Mouse (Mus musculus): ENCODE data around the gene Drd5. TPM values are rescaled to one million over a fixed set of nuclear protein-coding genes. Genes with fewer than 3 reads are reported as not detected.
A peak's percentile ranks its signal among the peaks of the same experiment; 100 is the strongest.

Drd5 gene
- polyA plus RNA-seq, 1 experiment from 2014 or later, result not detected

DNA sequence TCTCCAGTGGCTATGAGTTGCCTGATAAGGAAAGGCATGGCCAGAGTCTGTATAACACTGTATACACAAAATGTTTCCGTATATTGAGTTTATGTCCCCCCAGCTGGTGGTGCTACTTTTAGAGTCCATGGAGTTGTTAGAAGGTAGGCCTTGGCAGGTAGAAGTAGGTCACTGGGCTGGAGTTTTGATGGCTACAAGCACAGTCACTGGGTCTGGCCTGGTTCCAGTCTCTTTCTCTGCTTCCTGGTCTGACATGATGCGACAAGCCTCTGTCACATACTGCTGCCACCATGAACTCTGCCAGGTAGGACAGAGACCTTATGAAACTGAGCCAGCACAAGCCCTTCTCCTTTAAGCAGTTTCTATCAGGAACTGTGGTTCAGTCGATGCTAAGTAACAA is 30.7 kb upstream of the Drd5 start:
- no peak overlapping the region for H3K27ac ChIP-seq (ENCODE audit: low read length)
- no peaks in the 10 kb centered on the region for H3K36me3 ChIP-seq (ENCODE audit: control insufficient read depth, insufficient read depth, low read length)
- H3K9me3 ChIP-seq (ENCODE audit: control insufficient read depth, low read length), result no peaks in the 10 kb centered on the region
- no peak for ATAC-seq
- H3K9ac ChIP-seq (ENCODE audit: low read depth, low read length), result no peak overlapping the region
- no peak overlapping the region for H3K4me3 ChIP-seq (ENCODE audit: low read length)
- H3K4me2 ChIP-seq (ENCODE audit: low read depth, low read length), result no peak overlapping the region
- WGBS, result 83% methylated on average over 3 of the region's 3 CpGs
- H3K4me1 ChIP-seq (ENCODE audit: control insufficient read depth, insufficient read depth, low read length), result no peaks in the 10 kb centered on the region
- H3K27me3 ChIP-seq (replicated peaks; ENCODE audit: control insufficient read depth, insufficient read depth, low read length), result no peaks in the 10 kb centered on the region

DNA sequence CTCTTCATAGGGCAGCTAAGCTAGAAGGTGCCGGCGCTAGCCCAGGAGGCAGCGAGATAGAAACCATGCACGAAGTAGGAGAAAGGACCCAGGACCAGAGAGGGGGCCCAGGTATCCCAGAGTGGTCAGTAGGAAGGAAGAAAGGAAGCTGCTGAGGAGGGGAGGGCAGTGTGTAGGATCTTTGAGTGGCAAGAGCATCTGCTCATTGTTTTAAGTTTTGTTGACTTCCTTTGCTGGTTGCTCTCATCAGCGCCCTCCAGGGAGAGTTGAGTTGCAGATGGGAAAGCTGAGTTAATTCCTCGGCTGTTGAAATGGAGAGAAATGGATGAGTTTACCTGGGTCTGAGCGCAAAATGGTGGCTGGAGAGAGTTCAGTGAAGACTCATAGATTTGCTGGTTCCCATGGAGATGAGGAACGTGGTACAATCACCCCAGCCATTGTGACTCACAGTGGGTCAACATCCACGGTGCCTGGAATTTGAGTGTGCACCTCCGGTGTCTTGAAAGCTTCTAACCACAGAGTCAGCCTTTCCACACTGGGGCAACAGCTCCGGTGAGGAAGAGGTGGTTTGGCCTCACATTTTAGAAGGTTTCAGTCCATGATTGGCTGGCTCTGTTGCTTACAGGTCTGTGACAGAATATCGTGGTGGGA is 17.3 kb upstream of the Drd5 start:
- H3K27me3 ChIP-seq (replicated peaks; ENCODE audit: control insufficient read depth, insufficient read depth, low read length), result no peaks in the 10 kb centered on the region
- no peak overlapping the region for H3K9ac ChIP-seq (ENCODE audit: low read depth, low read length)
- H3K27ac ChIP-seq (ENCODE audit: low read length), result no peak overlapping the region
- no peaks in the 10 kb centered on the region for H3K9me3 ChIP-seq (ENCODE audit: control insufficient read depth, low read length)
- H3K36me3 ChIP-seq (ENCODE audit: control insufficient read depth, insufficient read depth, low read length), result no peaks in the 10 kb centered on the region
- ATAC-seq, result no peak
- no peaks in the 10 kb centered on the region for H3K4me1 ChIP-seq (ENCODE audit: control insufficient read depth, insufficient read depth, low read length)
- WGBS, result 87% methylated on average over 12 of the region's 12 CpGs
- H3K4me3 ChIP-seq (ENCODE audit: low read length), result no peak overlapping the region
- H3K4me2 ChIP-seq (ENCODE audit: low read depth, low read length), result no peak overlapping the region

DNA sequence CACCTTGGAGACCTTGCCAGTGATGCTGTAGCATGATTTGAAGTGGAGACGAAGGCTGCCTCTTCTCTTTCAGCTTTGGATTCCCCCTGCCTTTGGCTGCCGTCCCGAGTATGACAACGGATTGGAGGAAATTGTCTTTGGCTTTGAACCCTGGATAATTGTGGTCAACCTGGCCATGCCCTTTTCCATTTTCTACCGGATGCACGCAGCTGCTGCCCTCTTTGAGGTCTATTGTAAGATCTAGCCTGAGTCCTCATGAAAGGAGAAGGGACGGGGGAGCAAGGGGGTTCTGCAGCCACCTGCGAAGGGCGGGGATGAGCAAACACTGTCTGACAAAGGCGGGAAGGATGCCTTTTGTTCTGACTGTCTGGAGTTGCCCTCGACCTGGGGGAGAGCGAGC is 16.5 kb upstream of the Drd5 start:
- WGBS, result 38% methylated on average over 12 of the region's 12 CpGs
- Histone ChIP-seq H3K9ac (ENCODE audit: low read depth, low read length) (no peak overlapping the region), H3K27ac (ENCODE audit: low read length) (no peak overlapping the region), H3K4me1 (ENCODE audit: control insufficient read depth, insufficient read depth, low read length) (no peaks in the 10 kb centered on the region), H3K4me3 (ENCODE audit: low read length) (no peak overlapping the region), H3K9me3 (ENCODE audit: control insufficient read depth, low read length) (no peaks in the 10 kb centered on the region), H3K4me2 (ENCODE audit: low read depth, low read length) (no peak overlapping the region), H3K36me3 (ENCODE audit: control insufficient read depth, insufficient read depth, low read length) (no peaks in the 10 kb centered on the region), H3K27me3 (replicated peaks; ENCODE audit: control insufficient read depth, insufficient read depth, low read length) (no peaks in the 10 kb centered on the region)
- ATAC-seq, result no peak

DNA sequence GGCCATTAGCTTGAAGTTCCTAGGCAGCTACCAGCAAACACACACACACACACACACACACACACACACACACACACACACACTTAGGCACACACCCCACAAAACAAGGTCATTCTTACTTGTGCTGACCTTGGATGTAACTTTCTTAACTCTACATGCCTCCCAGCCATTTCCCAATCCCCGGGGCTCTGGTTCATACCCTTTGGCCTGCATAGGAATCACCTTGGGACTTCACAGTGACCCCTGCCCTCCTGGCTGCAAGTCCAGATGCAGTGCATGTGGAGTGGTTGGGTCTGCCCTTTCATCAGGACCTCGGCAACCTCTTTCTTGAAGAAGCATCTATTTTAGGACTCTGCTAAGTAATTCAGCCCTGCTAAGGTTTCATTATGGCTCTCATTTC is 13.9 kb upstream of the Drd5 start:
- no peak overlapping the region for H3K4me2 ChIP-seq (ENCODE audit: low read depth, low read length)
- no peak overlapping the region for H3K4me3 ChIP-seq (ENCODE audit: low read length)
- H3K36me3 ChIP-seq (ENCODE audit: control insufficient read depth, insufficient read depth, low read length), result no peaks in the 10 kb centered on the region
- H3K9ac ChIP-seq (ENCODE audit: low read depth, low read length), result no peak overlapping the region
- H3K9me3 ChIP-seq (ENCODE audit: control insufficient read depth, low read length), result no peaks in the 10 kb centered on the region
- no peak overlapping the region for H3K27ac ChIP-seq (ENCODE audit: low read length)
- H3K4me1 ChIP-seq (ENCODE audit: control insufficient read depth, insufficient read depth, low read length), result no peaks in the 10 kb centered on the region
- 72% methylated on average over 2 of the region's 2 CpGs for WGBS
- no peak for ATAC-seq
- no peaks in the 10 kb centered on the region for H3K27me3 ChIP-seq (replicated peaks; ENCODE audit: control insufficient read depth, insufficient read depth, low read length)

DNA sequence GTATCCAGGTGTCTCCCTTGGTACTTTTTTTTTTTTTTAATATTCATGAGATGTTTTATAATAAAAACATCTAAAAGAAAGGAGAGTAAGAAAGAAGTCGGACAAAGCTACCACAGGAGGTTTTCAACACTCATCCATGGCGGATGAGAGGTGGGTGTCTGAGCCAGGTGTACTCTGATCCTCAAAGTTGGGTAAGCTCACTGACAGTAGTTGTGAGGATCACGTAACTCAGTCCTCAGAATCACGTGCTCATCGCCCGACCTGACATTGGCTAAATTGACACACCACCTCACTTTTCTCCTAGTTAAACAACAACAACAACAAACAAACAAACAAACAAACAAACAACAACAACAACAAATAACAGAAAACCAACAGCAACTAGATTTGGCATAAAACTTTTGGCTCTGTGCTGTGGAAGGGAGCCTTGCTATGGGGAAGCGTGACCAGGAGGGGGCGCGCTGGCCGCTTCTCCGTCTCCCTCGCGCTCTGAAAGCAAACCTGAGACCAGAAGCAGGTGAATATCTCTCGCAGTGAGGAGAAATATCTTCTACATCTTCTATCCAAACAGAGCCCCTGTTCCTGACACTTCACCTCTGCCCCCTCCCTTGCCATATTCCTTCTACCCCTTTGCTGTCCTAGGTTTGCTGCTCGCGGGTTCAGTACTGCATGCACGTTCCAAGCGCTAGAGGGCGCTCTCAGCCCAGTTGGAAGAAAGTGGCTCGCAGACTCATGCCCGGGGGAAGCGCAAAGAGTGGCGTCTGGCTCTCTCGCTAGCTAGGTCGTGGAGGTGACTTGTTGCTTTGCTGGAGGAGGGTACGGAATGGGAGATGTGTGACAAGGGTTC is 11.7 kb upstream of the Drd5 start:
- peak overlapping the region; percentile 61 for H3K4me2 ChIP-seq (ENCODE audit: low read depth, low read length)
- H3K9ac ChIP-seq (ENCODE audit: low read depth, low read length), result no peak overlapping the region
- H3K27ac ChIP-seq (ENCODE audit: low read length), result no peak overlapping the region
- no peaks in the 10 kb centered on the region for H3K36me3 ChIP-seq (ENCODE audit: control insufficient read depth, insufficient read depth, low read length)
- peak; percentile 92 for ATAC-seq
- H3K27me3 ChIP-seq (replicated peaks; ENCODE audit: control insufficient read depth, insufficient read depth, low read length), result no peaks in the 10 kb centered on the region
- no peaks in the 10 kb centered on the region for H3K4me1 ChIP-seq (ENCODE audit: control insufficient read depth, insufficient read depth, low read length)
- WGBS, result 10% methylated on average over 26 of the region's 26 CpGs
- H3K4me3 ChIP-seq (ENCODE audit: low read length), result peak overlapping the region; percentile 41
- no peaks in the 10 kb centered on the region for H3K9me3 ChIP-seq (ENCODE audit: control insufficient read depth, low read length)

DNA sequence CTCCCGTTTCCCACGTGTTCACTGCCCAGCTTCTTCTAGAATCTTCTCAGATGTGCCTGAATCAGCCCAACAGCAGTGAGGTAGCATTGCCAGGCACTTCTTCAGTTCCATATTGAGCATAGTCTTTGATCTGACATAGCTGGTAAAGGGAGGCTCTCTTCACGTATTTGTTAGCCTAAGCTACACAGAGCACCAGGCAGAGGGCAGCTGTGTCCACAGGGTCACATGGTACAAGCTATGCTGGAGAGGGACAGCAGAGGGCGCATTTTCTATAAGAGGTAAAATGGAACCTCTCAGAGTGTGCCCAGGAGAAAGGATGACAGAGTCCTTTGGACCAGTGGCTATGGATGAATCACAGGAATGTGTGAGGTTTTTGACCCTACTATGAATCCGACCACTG is 10.3 kb upstream of the Drd5 start:
- 54% methylated on average over 5 of the region's 5 CpGs for WGBS

DNA sequence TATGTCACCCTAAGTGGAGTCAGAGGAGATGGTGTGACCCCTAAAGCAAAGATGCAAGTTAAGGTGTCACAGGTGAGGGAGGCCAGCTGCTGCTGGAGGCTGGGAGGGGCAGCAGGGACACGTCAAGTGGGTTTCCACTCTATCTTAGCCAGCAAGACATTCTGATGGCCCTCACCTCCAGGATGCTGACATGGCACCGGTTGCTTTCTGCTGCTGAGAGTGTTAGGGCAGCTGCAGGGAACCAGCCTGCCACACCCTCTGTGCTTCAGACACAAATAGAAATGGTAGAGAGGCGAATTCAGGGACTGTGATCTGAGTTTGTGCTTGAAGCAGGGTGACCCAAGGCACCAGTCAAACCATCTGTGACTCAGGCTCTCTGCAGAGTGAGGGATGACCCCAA is 9.4 kb upstream of the Drd5 start:
- no peak for ATAC-seq
- no peak overlapping the region for H3K4me2 ChIP-seq (ENCODE audit: low read depth, low read length)
- no peak overlapping the region for H3K4me3 ChIP-seq (ENCODE audit: low read length)
- H3K4me1 ChIP-seq (ENCODE audit: control insufficient read depth, insufficient read depth, low read length), result no peaks in the 10 kb centered on the region
- 63% methylated on average over 3 of the region's 3 CpGs for WGBS
- no peak overlapping the region for H3K27ac ChIP-seq (ENCODE audit: low read length)
- no peaks in the 10 kb centered on the region for H3K27me3 ChIP-seq (replicated peaks; ENCODE audit: control insufficient read depth, insufficient read depth, low read length)
- H3K9me3 ChIP-seq (ENCODE audit: control insufficient read depth, low read length), result no peaks in the 10 kb centered on the region
- H3K9ac ChIP-seq (ENCODE audit: low read depth, low read length), result no peak overlapping the region
- H3K36me3 ChIP-seq (ENCODE audit: control insufficient read depth, insufficient read depth, low read length), result no peaks in the 10 kb centered on the region

More for the DNA sequence above, 10.3 kb upstream of the Drd5 start:
- no peak overlapping the region for H3K27ac ChIP-seq (ENCODE audit: low read length)
- H3K9me3 ChIP-seq (ENCODE audit: control insufficient read depth, low read length), result no peaks in the 10 kb centered on the region
- no peaks in the 10 kb centered on the region for H3K4me1 ChIP-seq (ENCODE audit: control insufficient read depth, insufficient read depth, low read length)
- peak; percentile 61 for ATAC-seq
- no peak overlapping the region for H3K9ac ChIP-seq (ENCODE audit: low read depth, low read length)
- H3K27me3 ChIP-seq (replicated peaks; ENCODE audit: control insufficient read depth, insufficient read depth, low read length), result no peaks in the 10 kb centered on the region
- H3K4me3 ChIP-seq (ENCODE audit: low read length), result no peak overlapping the region
- H3K36me3 ChIP-seq (ENCODE audit: control insufficient read depth, insufficient read depth, low read length), result no peaks in the 10 kb centered on the region
- H3K4me2 ChIP-seq (ENCODE audit: low read depth, low read length), result no peak overlapping the region

DNA sequence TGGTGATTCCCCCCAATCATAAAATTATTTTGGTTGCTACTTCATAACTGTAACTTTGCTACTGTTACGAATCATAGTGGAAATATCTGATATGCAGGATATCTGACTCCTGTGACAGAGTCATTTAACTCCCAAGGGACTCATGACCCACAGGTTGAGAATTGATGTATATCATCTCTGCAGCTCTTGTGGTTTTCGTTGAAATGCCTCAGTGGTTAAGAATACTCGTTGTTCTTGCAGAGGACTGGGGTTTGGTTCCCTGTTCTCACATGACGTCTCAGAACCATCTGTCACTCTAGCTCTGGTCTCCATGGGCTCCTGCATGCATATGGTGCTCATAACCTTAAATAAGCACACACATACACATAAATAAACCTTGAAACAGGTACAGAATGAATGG is 14.2 kb downstream of the Drd5 start:
- Histone ChIP-seq H3K9me3 (ENCODE audit: control insufficient read depth, low read length) (no peaks in the 10 kb centered on the region), H3K4me3 (ENCODE audit: low read length) (no peak overlapping the region), H3K27me3 (replicated peaks; ENCODE audit: control insufficient read depth, insufficient read depth, low read length) (no peaks in the 10 kb centered on the region), H3K27ac (ENCODE audit: low read length) (no peak overlapping the region), H3K4me1 (ENCODE audit: control insufficient read depth, insufficient read depth, low read length) (no peaks in the 10 kb centered on the region), H3K9ac (ENCODE audit: low read depth, low read length) (no peak overlapping the region), H3K4me2 (ENCODE audit: low read depth, low read length) (no peak overlapping the region), H3K36me3 (ENCODE audit: control insufficient read depth, insufficient read depth, low read length) (no peaks in the 10 kb centered on the region)
- 80% methylated on average over 4 of the region's 4 CpGs for WGBS
- no peak for ATAC-seq

DNA sequence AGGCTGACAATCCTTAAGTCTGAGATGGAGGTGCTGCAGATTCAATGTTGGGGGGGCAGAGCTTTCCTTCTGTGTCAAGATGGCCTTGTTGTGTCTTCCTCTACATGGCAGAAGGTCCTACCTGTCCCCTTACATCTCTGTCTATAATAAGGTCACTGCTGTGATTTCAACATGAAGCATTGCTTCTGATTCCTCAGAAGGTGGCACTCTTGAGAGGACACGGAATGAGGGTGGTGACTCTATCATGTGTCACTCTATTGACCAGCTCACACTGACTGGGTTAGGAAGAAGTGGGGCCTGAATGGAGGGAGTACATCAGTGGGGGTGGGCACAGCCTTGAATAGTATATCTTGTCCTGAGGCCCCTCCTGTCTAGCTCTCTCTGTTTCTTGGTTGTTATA is 15.4 kb downstream of the Drd5 start:
- no peak overlapping the region for H3K9ac ChIP-seq (ENCODE audit: low read depth, low read length)
- no peaks in the 10 kb centered on the region for H3K27me3 ChIP-seq (replicated peaks; ENCODE audit: control insufficient read depth, insufficient read depth, low read length)
- ATAC-seq, result no peak
- H3K36me3 ChIP-seq (ENCODE audit: control insufficient read depth, insufficient read depth, low read length), result no peaks in the 10 kb centered on the region
- WGBS, result 29% methylated on average over 1 of the region's 1 CpGs
- H3K4me2 ChIP-seq (ENCODE audit: low read depth, low read length), result no peak overlapping the region
- H3K4me3 ChIP-seq (ENCODE audit: low read length), result no peak overlapping the region
- no peak overlapping the region for H3K27ac ChIP-seq (ENCODE audit: low read length)
- no peaks in the 10 kb centered on the region for H3K9me3 ChIP-seq (ENCODE audit: control insufficient read depth, low read length)
- no peaks in the 10 kb centered on the region for H3K4me1 ChIP-seq (ENCODE audit: control insufficient read depth, insufficient read depth, low read length)

Data from intestine, embryonic 16.5 days (tissue).